Mouse (Mus musculus): ENCODE measurements around the gene Hydin. TPM values are rescaled to one million over a fixed set of nuclear protein-coding genes. Genes with fewer than 3 reads are reported as not detected.

Gene Hydin
- total RNA-seq, 2 experiments from 2014 or later, result 0.42 to 0.48 TPM

DNA sequence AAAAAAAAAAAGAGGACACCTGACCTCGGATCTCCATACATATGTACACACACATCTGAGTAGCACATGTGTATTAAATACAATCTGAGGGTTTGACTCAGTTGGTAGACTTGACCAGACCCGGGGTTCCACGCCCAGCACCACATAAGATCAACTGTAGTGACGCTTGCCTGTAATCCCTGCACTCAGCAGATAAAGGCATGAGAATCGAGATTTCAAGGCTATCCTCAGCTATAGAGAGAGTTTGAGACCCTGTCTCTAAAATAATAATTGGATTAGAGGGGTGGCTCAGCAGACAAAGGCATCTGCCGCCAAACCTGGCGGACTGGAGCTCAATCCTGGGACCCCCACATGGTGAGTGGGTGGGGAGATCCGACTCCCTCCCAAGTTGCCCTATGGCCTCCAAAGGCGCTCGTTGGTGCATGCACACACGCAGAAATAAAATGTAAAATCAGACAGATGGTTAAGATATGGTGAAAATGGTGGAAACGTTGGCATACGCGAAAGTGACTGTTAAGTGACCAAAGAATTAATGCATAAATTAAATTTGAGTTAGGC is 351.1 kb downstream of the Hydin start:
- intact Hi-C loops (cut with DNase I), result no loop called here
- DNase-seq (ENCODE audit: low spot score in 2 of 2), result no peak

- DNase-seq (ENCODE audit: low spot score in 2 of 2), result peak; percentile 95 to 97
- intact Hi-C loops (cut with DNase I), result no loop called here
Measured at GRCm38 (mm10) chr8:110618391-110619207, 351.8 kb downstream of the Hydin start, which contains the start of gene Vac14. TSS of gene Vac14 (plus strand) at chr8:110618585.

- intact Hi-C loops (cut with DNase I), result no loop called here
- no peak for DNase-seq (ENCODE audit: low spot score in 2 of 2)
Measured at GRCm38 (mm10) chr8:110619208-110619574, 352.4 kb downstream of the Hydin start.

DNA sequence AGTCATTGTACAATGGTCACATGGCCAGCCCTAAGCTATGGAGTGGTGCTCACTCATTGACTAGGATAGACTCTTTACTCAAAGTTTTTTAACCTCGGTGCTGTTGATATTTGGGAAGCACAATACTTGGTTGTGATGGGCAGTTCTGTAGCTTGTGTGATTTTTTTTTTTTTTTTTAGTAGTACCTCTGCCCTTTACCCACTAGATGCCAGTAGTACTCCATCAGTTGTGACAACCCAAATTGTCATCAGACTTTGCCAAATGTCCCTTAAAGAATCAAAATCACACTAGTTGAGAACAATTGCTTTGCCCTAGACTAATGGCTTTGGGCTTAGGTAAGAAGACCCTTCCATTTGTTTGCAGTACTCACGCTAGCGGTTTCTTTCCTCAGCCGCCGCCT is 353.1 kb downstream of the Hydin start:
- intact Hi-C loops (cut with DNase I), result no loop called here
- no peak for DNase-seq (ENCODE audit: low spot score in 2 of 2)

- intact Hi-C loops (cut with DNase I), result no loop called here
- no peak for DNase-seq (ENCODE audit: low spot score in 2 of 2)
Measured at GRCm38 (mm10) chr8:110626431-110626830, 359.7 kb downstream of the Hydin start.

GRCm38 (mm10) chr8:110629245-110630063 is 362.7 kb downstream of the Hydin start:
- intact Hi-C loops (cut with DNase I), result no loop called here
- peak in 1 of 2 experiments; percentile 51 for DNase-seq (ENCODE audit: low spot score in 2 of 2)

DNA sequence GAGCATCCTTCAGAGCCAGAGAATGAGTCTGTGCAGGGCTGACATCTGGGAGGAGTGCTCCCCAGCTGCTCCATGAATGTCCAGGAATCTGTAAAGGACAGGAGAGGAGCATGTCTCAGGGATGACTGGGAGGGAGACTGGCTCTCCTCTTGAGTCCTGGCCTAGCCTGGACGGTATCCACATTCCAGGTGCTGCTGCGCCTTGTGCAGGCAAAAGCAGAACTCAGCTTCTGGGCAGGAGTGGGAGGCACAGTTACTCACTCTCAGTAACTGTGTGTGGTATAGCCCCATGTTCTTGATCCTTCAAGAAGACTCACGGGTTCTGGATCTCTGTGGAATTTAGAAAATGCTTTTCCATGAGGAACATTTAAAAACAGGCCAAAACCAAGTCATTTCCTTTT is 363.3 kb downstream of the Hydin start:
- DNase-seq (ENCODE audit: low spot score in 2 of 2), result no peak
- intact Hi-C loops (cut with DNase I), result no loop called here

- intact Hi-C loops (cut with DNase I), result no loop called here
- DNase-seq (ENCODE audit: low spot score in 2 of 2), result peak; percentile 61 to 78
Measured at GRCm38 (mm10) chr8:110630571-110631071, 363.8 kb downstream of the Hydin start.

DNA sequence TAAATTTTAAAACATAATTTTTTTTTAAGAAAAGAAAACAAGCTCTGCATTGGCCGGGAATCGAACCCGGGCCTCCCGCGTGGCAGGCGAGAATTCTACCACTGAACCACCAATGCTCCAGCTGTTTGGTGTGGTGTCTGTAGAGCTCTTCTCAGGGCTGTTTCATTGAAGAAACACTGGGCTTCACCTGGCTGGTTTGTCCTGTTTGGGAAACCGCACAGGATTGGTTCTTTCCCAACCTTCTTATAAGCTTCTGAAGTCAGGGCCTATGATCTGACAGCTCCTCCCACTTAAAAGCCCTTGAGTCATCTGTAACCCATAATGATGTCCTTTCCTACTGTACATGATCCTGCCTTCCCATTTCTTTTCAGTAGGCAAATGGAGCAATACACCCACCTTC is 364.4 kb downstream of the Hydin start:
- no peak for DNase-seq (ENCODE audit: low spot score in 2 of 2)
- intact Hi-C loops (cut with DNase I), result no loop called here

GRCm38 (mm10) chr8:110633814-110634213 is 367.0 kb downstream of the Hydin start:
- DNase-seq (ENCODE audit: low spot score in 2 of 2), result no peak
- intact Hi-C loops (cut with DNase I), result no loop called here

DNA sequence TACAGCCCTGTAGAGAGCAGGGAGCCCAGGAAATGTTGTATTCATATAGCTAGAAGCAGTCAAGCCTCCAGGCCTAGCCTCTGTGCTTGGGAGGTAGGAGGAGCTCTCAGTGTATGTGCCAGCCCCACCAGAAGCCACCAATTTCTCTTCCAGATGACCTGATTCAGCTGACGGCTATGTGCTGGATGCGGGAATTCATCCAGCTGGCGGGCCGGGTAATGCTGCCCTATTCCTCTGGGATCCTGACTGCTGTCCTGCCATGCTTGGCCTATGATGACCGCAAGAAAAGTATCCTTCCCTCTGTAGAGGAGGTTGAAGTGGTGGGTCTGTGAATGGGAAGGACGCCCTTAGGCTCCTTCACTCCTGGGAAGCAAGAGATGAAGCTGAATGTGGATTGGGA is 369.4 kb downstream of the Hydin start:
- intact Hi-C loops (cut with DNase I), result no loop called here
- DNase-seq (ENCODE audit: low spot score in 2 of 2), result no peak

DNA sequence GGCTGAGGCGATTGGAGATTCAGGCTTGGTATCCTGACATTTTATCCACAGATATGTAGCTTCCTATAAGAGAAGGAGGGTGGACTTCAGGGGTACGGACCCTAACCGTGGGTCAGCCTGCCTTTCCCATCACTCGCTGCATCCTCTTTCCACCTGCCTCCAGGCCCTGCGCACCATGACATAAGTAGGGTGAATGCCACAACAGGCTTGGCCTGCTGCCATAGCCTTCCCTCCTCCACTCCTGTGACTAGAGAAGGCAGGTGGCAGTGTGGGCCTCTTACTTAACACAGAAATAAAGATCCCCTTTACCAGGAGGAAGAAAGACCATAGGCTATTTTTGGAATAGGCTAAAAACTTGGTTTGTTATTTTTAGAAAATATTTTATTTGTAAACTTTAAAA is 375.6 kb downstream of the Hydin start:
- DNase-seq (ENCODE audit: low spot score in 2 of 2), result no peak
- intact Hi-C loops (cut with DNase I), result loop anchor here (10.0 kb wide), 1 partner anchor 202 kb away; the partner anchor contains the start of genes Cog4 and Sf3b3

DNA sequence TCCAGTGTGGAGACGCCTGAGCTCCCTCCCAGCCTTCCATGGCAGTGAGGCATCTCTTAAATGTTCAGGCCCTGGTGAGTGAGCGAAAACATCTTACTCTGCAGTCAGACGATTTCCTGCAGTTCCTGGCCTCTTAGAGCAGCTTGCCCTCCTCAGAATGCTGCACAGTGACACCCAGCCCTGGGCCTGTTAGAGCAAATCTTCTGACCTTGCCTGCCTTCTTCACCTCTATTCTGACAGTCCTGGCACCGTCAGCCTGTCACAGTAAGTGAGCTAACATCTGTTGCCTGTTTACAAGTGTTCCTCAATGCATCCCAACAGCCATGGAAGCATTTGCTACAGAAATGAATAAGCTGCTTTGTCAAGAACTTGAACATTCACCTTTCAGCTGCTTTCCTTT is 376.4 kb downstream of the Hydin start:
- intact Hi-C loops (cut with DNase I), result loop anchor here (10.0 kb wide), 1 partner anchor 202 kb away; the partner anchor contains the start of genes Cog4 and Sf3b3

GRCm38 (mm10) chr8:110644422-110644821 is 377.6 kb downstream of the Hydin start:
- DNase-seq (ENCODE audit: low spot score in 2 of 2), result no peak
- intact Hi-C loops (cut with DNase I), result loop anchor here (10.0 kb wide), 1 partner anchor 200 kb away; the partner anchor contains the start of genes Cog4 and Sf3b3

More for the DNA sequence above, 376.4 kb downstream of the Hydin start:
- DNase-seq (ENCODE audit: low spot score in 2 of 2), result no peak

- intact Hi-C loops (cut with DNase I), result loop anchor here (5.0 to 10.0 kb wide), 2 partner anchors 97 to 200 kb away; partner anchors contain the start of genes Cog4 and Sf3b3
- DNase-seq (ENCODE audit: low spot score in 2 of 2), result no peak
Measured at GRCm38 (mm10) chr8:110644901-110645300, 378.1 kb downstream of the Hydin start.

GRCm38 (mm10) chr8:110645340-110645739 is 378.6 kb downstream of the Hydin start:
- intact Hi-C loops (cut with DNase I), result loop anchor here (5.0 to 10.0 kb wide), 2 partner anchors 97 to 199 kb away; partner anchors contain the start of genes Cog4 and Sf3b3
- DNase-seq (ENCODE audit: low spot score in 2 of 2), result no peak

- intact Hi-C loops (cut with DNase I), result loop anchor here (2.0 to 10.0 kb wide), 3 partner anchors 81 to 199 kb away; partner anchors contain the start of genes Cog4 and Sf3b3
Measured at GRCm38 (mm10) chr8:110646064-110646463, 379.3 kb downstream of the Hydin start.

GRCm38 (mm10) chr8:110648577-110648976 is 381.8 kb downstream of the Hydin start:
- intact Hi-C loops (cut with DNase I), result loop anchor here (5.0 to 10.0 kb wide), 2 partner anchors 94 to 196 kb away; partner anchors contain the start of genes Cog4 and Sf3b3

More at GRCm38 (mm10) chr8:110646064-110646463, 379.3 kb downstream of the Hydin start:
- peak; percentile 68 to 69 for DNase-seq (ENCODE audit: low spot score in 2 of 2)

GRCm38 (mm10) chr8:110649286-110649685 is 382.5 kb downstream of the Hydin start:
- no peak for DNase-seq (ENCODE audit: low spot score in 2 of 2)
- intact Hi-C loops (cut with DNase I), result loop anchor here (5.0 to 10.0 kb wide), 2 partner anchors 93 to 196 kb away; partner anchors contain the start of genes Cog4 and Sf3b3

More at GRCm38 (mm10) chr8:110648577-110648976, 381.8 kb downstream of the Hydin start:
- no peak for DNase-seq (ENCODE audit: low spot score in 2 of 2)
